Mouse (Mus musculus) liver, adult 2 months (tissue): Measurements from ENCODE around the gene Capg. TPM values are rescaled to one million over a fixed set of nuclear protein-coding genes. Genes with fewer than 3 reads are reported as not detected.

Experiments used
- DNase-seq: peaks from one replicate; pipeline ENCODE4 v3.0.0-alpha.2; 2011; ENCODE audit warnings: low read depth, low spot score; ENCODE audit errors: extremely low read depth
- H3K27ac ChIP-seq: fragments of 200-500 bp; replicated peaks from 2 replicates; pipeline ENCODE4 v1.5.1; 2012; ENCODE audit warnings: low read depth, mild to moderate bottlenecking, control low read depth, inconsistent platforms, low read length; ENCODE audit not compliant: insufficient read depth
- H3K27me3 ChIP-seq: fragments of 200-500 bp; 2 replicates; pipeline ENCODE4 v1.6.1; 2012; ENCODE audit warnings: mild to moderate bottlenecking, moderate library complexity, low read length, inconsistent platforms; ENCODE audit not compliant: control insufficient read depth, insufficient read depth
- H3K36me3 ChIP-seq: fragments of 200-500 bp; 2 replicates; pipeline ENCODE4 v1.6.1; 2012; ENCODE audit warnings: low read length, inconsistent platforms; ENCODE audit not compliant: control insufficient read depth, insufficient read depth
- H3K4me1 ChIP-seq: fragments of 200-500 bp; 2 replicates; pipeline ENCODE4 v1.6.1; 2011; ENCODE audit warnings: low read length; ENCODE audit not compliant: control insufficient read depth, insufficient read depth
- H3K4me3 ChIP-seq: fragments of 200-500 bp; 2 replicates; pipeline ENCODE4 v1.5.1; 2011; ENCODE audit warnings: low read depth, mild to moderate bottlenecking, control low read depth, low read length, moderate library complexity; ENCODE audit not compliant: insufficient read depth
- H3K79me2 ChIP-seq: fragments of 200-500 bp; 2 replicates; pipeline ENCODE4 v1.6.1; 2012; ENCODE audit warnings: inconsistent platforms, mild to moderate bottlenecking, low read length, moderate library complexity; ENCODE audit not compliant: control insufficient read depth, insufficient read depth
- H3K9ac ChIP-seq: fragments of 200-500 bp; 2 replicates; pipeline ENCODE4 v1.6.1; 2012; ENCODE audit warnings: low read depth, mild to moderate bottlenecking, control low read depth, inconsistent platforms, low read length
- CTCF ChIP-seq: fragments of 200-500 bp; IDR thresholded peaks from 2 replicates; pipeline ENCODE4 v1.5.1; 2011; ENCODE audit warnings: low read depth, low read length, control low read depth
- POLR2A ChIP-seq: fragments of 200-500 bp; IDR thresholded peaks from 2 replicates; pipeline ENCODE4 v1.6.1; 2011; ENCODE audit warnings: low read length, control low read depth; ENCODE audit not compliant: insufficient read depth; ENCODE audit errors: extremely low read depth
- WGBS: fragments of 180-500 bp; shearing (Covaris S2); methylation state at CpG from one replicate; pipeline ENCODE4 v1.1.7; 2018; 5-methylcytosine and 5-hydroxymethylcytosine counted together
- polyA plus RNA-seq: library from polyadenylated mRNA; depleted of rRNA; stranded (reverse); fragments of >200 nt; gene quantifications from 2 replicates; pipeline ENCODE4 v1.2.3, GENCODE M21; 2012
- total RNA-seq: library from RNA; depleted of rRNA; stranded (reverse); fragments of >200 nt; gene quantifications from 2 replicates; pipeline ENCODE4 v1.2.3, GENCODE M21; 2014

Gene Capg
- total and polyA plus RNA-seq, 2 experiments = 2.8 to 3.9 TPM

DNA sequence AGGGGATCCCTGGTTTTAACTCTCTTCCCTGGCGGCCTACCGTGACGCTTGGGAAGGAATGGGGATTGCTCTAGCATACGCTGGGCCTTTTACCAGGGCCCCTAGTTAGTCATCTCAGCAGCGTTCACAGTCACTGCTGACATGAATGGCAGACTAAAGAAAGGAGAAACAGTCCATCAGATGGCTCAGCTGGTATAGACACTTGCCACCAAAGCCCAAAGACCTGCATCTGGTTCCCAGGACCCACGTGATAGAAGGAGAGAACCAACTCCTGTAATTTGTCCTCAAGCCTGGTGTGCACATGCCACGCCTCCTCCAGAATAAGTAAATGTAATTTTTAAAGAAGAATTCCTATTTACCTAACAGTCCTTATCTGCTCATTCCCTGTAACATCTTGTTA lies 1.2 kb downstream of the Capg start:
- 93% methylated on average over 7 of the region's 7 CpGs for WGBS
- Histone ChIP-seq H3K4me1 (no peaks in the 10 kb centered on the region), H3K79me2 (no peaks in the 10 kb centered on the region), H3K27ac (no peak overlapping the region), H3K36me3 (no peaks in the 10 kb centered on the region), H3K27me3 (no peaks in the 10 kb centered on the region), H3K9ac (no peak overlapping the region), H3K4me3 (no peak overlapping the region)
- no peak for DNase-seq
- TF ChIP-seq POLR2A = no peak
- no peak for TF ChIP-seq CTCF

DNA sequence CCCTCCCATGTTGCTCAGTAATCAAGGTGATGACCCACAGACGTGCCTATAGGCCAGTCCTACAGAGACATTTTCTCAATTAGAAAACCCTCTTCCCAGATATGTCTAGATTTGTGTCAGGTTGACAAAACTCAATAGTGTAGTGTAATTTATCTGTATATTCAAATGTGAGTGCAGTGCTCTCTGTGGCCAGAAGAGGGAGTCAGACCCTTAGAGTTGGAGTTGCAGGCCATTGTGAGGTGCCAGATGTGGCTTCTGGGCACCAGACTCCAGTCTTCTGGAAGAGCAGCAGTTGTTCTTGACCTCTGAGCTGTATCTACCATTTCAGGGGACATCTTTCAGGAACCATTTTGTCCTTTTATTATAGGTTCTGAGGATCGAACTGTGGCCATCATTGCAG lies 2.9 kb downstream of the Capg start:
- WGBS = 99% methylated on average over 2 of the region's 2 CpGs
- DNase-seq = no peak
- no peaks in the 10 kb centered on the region for H3K4me1 ChIP-seq

DNA sequence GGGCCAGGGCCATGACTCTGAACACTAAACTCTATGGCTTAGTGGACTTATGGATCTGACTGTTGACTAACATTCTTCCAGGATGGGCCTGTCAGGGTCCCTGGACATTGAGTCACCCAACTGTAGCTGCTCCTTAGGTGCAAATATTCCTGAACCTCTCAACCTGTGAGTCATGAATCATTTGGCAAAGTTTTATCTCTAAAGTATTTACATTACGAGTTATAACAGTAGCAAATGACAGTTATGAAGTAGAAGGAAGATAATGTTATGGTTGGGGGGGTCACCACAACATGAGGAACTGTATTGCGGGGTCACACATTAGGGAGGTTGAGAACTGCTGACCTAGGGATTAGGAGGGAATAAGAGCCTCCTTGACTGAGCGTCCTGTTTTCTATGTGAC lies 3.7 kb downstream of the Capg start:
- no peak overlapping the region for H3K27ac ChIP-seq
- no peak overlapping the region for H3K9ac ChIP-seq
- DNase-seq = no peak
- TF ChIP-seq POLR2A (no peak), CTCF (no peak)
- 87% methylated on average over 3 of the region's 3 CpGs for WGBS
- no peaks in the 10 kb centered on the region for H3K36me3 ChIP-seq
- H3K4me1 ChIP-seq = no peaks in the 10 kb centered on the region
- no peaks in the 10 kb centered on the region for H3K27me3 ChIP-seq
- H3K4me3 ChIP-seq = no peak overlapping the region
- H3K79me2 ChIP-seq = no peaks in the 10 kb centered on the region

More for the DNA sequence above, 2.9 kb downstream of the Capg start:
- Histone ChIP-seq H3K9ac (no peak overlapping the region), H3K4me3 (no peak overlapping the region), H3K79me2 (no peaks in the 10 kb centered on the region), H3K27ac (no peak overlapping the region), H3K36me3 (no peaks in the 10 kb centered on the region), H3K27me3 (no peaks in the 10 kb centered on the region)
- TF ChIP-seq POLR2A (no peak), CTCF (peak; percentile 19; the same call in 1 of the 2 replicates)

DNA sequence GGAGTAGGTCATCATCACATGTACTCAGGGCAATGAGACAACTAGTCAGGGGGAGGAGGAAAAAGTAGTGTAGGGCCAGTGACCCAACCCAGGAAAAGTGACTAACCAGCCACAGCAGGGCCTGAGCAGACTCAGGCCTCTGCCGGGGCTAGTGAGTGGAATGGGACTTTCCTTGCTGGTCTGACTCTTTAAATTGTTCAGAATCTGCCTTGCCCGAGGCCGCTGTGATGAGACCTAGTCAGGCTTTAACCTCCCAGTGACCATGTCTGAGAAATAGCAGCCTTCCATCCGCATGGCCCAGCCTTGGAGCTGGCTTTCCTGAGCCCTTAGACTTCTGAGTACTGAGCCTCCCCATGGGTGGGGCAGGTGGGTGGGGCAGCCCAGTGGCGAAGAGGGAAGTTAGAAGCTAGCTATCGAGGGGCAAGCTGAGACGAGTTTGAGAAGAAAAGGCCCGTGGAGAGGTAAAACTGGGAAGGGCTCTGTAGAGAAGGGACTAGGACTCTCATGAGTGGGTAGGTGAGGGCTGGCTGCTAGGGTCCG lies 4.9 kb downstream of the Capg start:
- Histone ChIP-seq H3K4me1 (no peaks in the 10 kb centered on the region), H3K79me2 (no peaks in the 10 kb centered on the region), H3K9ac (no peak overlapping the region), H3K27ac (0 out of 2 replicates have a peak overlapping the region, but pooled peaks have one; percentile 19), H3K27me3 (no peaks in the 10 kb centered on the region), H3K36me3 (no peaks in the 10 kb centered on the region), H3K4me3 (no peak overlapping the region)
- TF ChIP-seq CTCF (no peak), POLR2A (no peak)
- 66% methylated on average over 9 of the region's 9 CpGs for WGBS
- no peak for DNase-seq

DNA sequence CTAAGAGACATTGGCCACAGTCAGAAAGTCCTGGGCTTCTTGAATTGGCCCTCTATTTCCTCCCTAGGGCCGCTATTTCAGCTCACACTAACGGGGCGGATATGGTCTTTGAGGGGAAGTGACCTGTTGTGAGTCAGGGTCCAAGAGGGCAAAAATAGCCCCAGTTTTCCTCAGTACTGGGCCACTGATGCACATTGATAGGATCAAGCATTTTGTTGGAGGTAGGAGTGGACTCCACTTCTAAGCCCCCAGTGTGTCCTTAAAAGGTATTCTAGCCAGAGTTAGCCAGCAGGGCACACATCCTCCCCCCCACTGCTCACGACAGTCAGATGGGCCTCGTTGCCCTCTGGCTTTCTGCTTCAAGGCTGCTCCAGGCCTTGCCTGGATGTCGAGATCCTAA lies 5.8 kb downstream of the Capg start:
- Histone ChIP-seq H3K9ac (no peak overlapping the region), H3K4me1 (no peaks in the 10 kb centered on the region), H3K27ac (no peak overlapping the region), H3K27me3 (no peaks in the 10 kb centered on the region), H3K4me3 (no peak overlapping the region), H3K79me2 (no peaks in the 10 kb centered on the region), H3K36me3 (no peaks in the 10 kb centered on the region)
- 76% methylated on average over 6 of the region's 6 CpGs for WGBS
- TF ChIP-seq CTCF (no peak), POLR2A (no peak)
- DNase-seq = no peak

DNA sequence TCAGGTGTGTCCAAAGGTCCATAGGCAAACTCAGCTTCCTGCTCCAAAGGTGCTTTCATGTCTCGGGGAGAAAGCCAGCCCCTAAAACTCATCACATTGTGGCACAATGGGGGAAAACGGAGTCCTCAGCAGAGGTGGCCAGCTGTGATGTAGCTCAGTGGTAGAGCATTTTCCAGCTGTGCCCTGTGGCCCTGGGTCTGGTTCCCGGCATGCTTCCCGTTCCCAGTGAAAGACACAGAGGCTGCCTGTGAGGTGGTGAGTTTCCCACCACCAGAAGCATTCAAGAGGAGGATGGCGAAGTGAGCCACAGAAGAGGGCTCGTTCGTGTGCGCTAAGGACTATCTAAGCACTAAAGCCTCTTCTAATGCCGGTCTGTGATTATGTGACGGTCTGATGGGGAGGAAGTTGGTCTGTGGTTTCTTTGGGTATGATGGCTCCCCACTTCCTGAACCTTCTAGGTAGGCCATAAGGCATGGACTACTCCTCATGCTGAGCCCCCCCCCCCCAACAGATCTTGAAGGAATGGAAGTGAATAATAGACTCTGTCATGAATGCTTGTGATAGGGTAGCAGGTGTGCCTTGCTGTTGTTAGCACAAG lies 6.4 kb downstream of the Capg start:
- no peaks in the 10 kb centered on the region for H3K4me1 ChIP-seq
- DNase-seq = no peak
- H3K4me3 ChIP-seq = no peak overlapping the region

More for the DNA sequence above, 6.4 kb downstream of the Capg start:
- TF ChIP-seq CTCF = no peak
- 89% methylated on average over 10 of the region's 10 CpGs for WGBS
- Histone ChIP-seq H3K27me3 (no peaks in the 10 kb centered on the region), H3K79me2 (no peaks in the 10 kb centered on the region), H3K36me3 (no peaks in the 10 kb centered on the region), H3K27ac (no peak overlapping the region), H3K9ac (no peak overlapping the region)
